Mouse (Mus musculus) heart, adult 2 months (tissue): Measurements from ENCODE around the gene Nrd1.

Source experiments
- CTCF ChIP-seq: fragments of 200-600 bp; IDR thresholded peaks from 2 replicates; pipeline ENCODE4 v1.8.1; 2022; ENCODE audit warnings: antibody characterized with exemption, mild to moderate bottlenecking, moderate library complexity
- EP300 ChIP-seq: fragments of 200-500 bp; IDR thresholded peaks from 2 replicates; pipeline ENCODE4 v1.6.1; 2011; ENCODE audit warnings: low read depth, low read length, control low read depth; ENCODE audit not compliant: insufficient read depth

GRCm38 (mm10) chr4:109042739-109043138, 42.3 kb downstream of the Nrd1 start:
- TF ChIP-seq CTCF (no peak), EP300 (no peak)
